Mouse (Mus musculus): ENCODE results near the gene Itgb5. TPM values are rescaled to one million over a fixed set of nuclear protein-coding genes. Genes with fewer than 3 reads are reported as not detected.
A peak's percentile ranks its signal among the peaks of the same experiment; 100 is the strongest.

The Itgb5 gene
- polyA plus RNA-seq, 1 experiment from 2014 or later: 21.7 TPM

DNA sequence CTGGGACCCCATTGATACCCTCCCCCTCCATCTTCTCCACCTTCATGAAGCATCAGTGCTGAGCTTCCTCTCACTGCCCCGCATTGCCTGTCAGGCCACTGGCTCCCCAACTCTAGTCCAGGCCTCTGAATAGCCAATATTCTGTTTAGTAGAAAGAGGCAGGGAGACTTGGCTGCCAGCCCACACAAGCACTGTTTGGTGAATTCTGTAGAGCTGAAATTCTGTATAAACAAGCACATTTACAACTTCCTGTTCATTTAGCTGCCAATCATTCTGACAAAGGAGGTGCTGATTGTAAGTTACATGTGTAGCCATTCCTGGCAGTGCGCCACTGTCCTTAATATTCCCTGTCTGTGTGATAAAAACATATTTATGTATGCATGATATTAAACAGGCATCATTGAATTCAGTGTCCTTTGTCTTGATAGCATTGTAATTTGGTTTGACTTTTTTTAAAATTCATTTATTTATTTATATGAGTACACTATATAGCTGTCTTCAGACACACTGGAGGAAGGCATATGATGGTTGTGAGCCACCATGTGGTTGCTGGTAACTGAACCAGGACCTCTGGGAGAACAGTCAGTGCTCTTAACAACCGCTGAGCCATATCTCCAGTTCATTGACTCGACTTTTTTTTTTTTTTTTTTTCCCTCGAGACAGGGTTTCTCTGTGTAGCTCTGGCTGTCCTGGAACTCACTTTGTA lies 105.4 kb downstream of the Itgb5 start:
- Histone ChIP-seq H3K27ac (ENCODE audit: low read depth, low read length) (no peak overlapping the region), H3K4me2 (replicated peaks; ENCODE audit: low read depth, low read length) (no peak overlapping the region), H3K36me3 (ENCODE audit: control insufficient read depth, insufficient read depth, low read length) (no peaks in the 10 kb centered on the region), H3K9ac (ENCODE audit: low read depth, low read length) (no peak overlapping the region), H3K4me1 (replicated peaks; ENCODE audit: control insufficient read depth, insufficient read depth, low read length) (no peaks in the 10 kb centered on the region), H3K9me3 (ENCODE audit: control insufficient read depth, low read length) (no peaks in the 10 kb centered on the region), H3K4me3 (ENCODE audit: low read depth, low read length) (no peak overlapping the region), H3K27me3 (ENCODE audit: control insufficient read depth, insufficient read depth, low read length) (no peaks in the 10 kb centered on the region)
- 77% methylated on average over 5 of the region's 5 CpGs for WGBS
- no peak for DNase-seq (ENCODE audit: low spot score)
- no peak for ATAC-seq (ENCODE audit: low FRiP score)

- no peaks in the 10 kb centered on the region for H3K36me3 ChIP-seq (ENCODE audit: control insufficient read depth, insufficient read depth, low read length)
- H3K4me1 ChIP-seq (replicated peaks; ENCODE audit: control insufficient read depth, insufficient read depth, low read length): no peaks in the 10 kb centered on the region
- no peak overlapping the region for H3K4me3 ChIP-seq (ENCODE audit: low read depth, low read length)
- H3K9ac ChIP-seq (ENCODE audit: low read depth, low read length): no peak overlapping the region
- 95% methylated on average over 6 of the region's 6 CpGs for WGBS
- no peaks in the 10 kb centered on the region for H3K27me3 ChIP-seq (ENCODE audit: control insufficient read depth, insufficient read depth, low read length)
- H3K27ac ChIP-seq (ENCODE audit: low read depth, low read length): no peak overlapping the region
- H3K9me3 ChIP-seq (ENCODE audit: control insufficient read depth, low read length): no peaks in the 10 kb centered on the region
- no peak for ATAC-seq (ENCODE audit: low FRiP score)
- H3K4me2 ChIP-seq (replicated peaks; ENCODE audit: low read depth, low read length): no peak overlapping the region
- DNase-seq (ENCODE audit: low spot score): no peak
Observed at GRCm38 (mm10) chr16:33935407-33935785, 105.9 kb downstream of the Itgb5 start.

DNA sequence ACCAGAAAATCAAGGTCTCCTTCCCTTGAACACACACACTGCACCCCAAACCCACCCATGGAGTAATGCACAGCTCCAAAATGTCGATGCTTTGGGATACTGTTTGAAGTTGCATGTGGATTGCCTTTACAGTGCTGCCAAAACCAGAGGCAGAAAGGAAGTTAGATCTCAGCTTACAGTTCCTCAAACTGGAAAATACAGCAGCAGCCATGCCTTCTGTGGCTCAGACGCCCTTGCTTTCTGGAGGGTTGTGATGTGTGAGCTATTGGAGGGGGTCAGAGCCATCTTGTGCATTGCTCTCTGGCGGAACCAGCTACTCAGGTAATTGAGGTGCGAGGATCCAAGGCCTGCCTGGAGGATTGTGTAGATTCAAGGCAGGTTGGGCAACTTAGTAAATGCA lies 107.4 kb downstream of the Itgb5 start:
- WGBS: 94% methylated on average over 4 of the region's 4 CpGs
- Histone ChIP-seq H3K27ac (ENCODE audit: low read depth, low read length) (no peak overlapping the region), H3K9me3 (ENCODE audit: control insufficient read depth, low read length) (no peaks in the 10 kb centered on the region), H3K4me1 (replicated peaks; ENCODE audit: control insufficient read depth, insufficient read depth, low read length) (no peaks in the 10 kb centered on the region), H3K4me2 (replicated peaks; ENCODE audit: low read depth, low read length) (no peak overlapping the region), H3K36me3 (ENCODE audit: control insufficient read depth, insufficient read depth, low read length) (no peaks in the 10 kb centered on the region), H3K4me3 (ENCODE audit: low read depth, low read length) (no peak overlapping the region), H3K9ac (ENCODE audit: low read depth, low read length) (no peak overlapping the region), H3K27me3 (ENCODE audit: control insufficient read depth, insufficient read depth, low read length) (no peaks in the 10 kb centered on the region)
- DNase-seq (ENCODE audit: low spot score): no peak
- ATAC-seq (ENCODE audit: low FRiP score): no peak

GRCm38 (mm10) chr16:33937567-33937966 lies 108.1 kb downstream of the Itgb5 start:
- H3K27me3 ChIP-seq (ENCODE audit: control insufficient read depth, insufficient read depth, low read length): no peaks in the 10 kb centered on the region
- ATAC-seq (ENCODE audit: low FRiP score) (no peak), DNase-seq (ENCODE audit: low spot score) (no peak)
- 87% methylated on average over 8 of the region's 8 CpGs for WGBS
- no peaks in the 10 kb centered on the region for H3K4me1 ChIP-seq (replicated peaks; ENCODE audit: control insufficient read depth, insufficient read depth, low read length)
- H3K4me3 ChIP-seq (ENCODE audit: low read depth, low read length): no peak overlapping the region
- H3K36me3 ChIP-seq (ENCODE audit: control insufficient read depth, insufficient read depth, low read length): no peaks in the 10 kb centered on the region
- H3K9ac ChIP-seq (ENCODE audit: low read depth, low read length): no peak overlapping the region
- no peak overlapping the region for H3K27ac ChIP-seq (ENCODE audit: low read depth, low read length)
- H3K4me2 ChIP-seq (replicated peaks; ENCODE audit: low read depth, low read length): no peak overlapping the region
- H3K9me3 ChIP-seq (ENCODE audit: control insufficient read depth, low read length): no peaks in the 10 kb centered on the region

DNA sequence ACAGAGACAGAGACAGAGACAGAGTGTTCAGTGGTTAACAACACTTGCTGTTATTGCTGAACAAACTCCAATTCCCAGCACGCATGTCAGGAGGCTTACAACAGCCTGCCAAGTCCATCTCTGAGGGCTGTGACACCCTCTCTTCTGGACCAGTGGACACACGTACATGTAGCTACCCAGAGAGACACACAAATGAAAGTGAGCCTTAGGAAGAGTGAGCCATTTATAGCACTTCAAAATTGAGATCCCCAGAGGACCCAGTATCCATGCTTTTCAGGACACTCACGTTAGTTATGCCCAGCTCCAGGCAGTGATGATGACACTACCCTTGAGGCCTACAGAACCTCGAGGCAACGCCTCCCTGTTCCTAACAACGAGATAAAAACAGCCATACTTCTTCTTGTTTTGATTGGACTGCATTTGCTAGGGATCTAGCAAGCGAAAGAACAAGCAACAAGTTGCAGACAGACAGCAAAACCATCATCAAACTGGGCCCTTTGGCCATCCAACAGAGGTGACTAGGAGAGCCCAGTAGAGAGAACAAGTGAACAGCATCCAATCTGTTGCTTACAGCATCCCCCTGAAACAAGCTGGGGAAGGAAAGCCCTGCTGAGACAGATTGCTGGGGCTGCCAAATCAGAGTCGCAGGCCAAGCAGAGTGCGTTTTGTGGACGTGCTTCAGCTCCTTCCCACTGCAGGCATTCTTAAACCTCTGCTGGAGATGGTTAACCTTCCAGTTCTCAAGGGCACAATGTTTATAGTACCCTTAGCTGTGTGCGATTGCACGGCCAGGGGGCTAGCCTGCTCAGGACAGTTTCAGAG lies 109.1 kb downstream of the Itgb5 start:
- WGBS: 76% methylated on average over 12 of the region's 12 CpGs
- Histone ChIP-seq H3K4me2 (replicated peaks; ENCODE audit: low read depth, low read length) (no peak overlapping the region), H3K9me3 (ENCODE audit: control insufficient read depth, low read length) (no peaks in the 10 kb centered on the region), H3K27me3 (ENCODE audit: control insufficient read depth, insufficient read depth, low read length) (no peaks in the 10 kb centered on the region), H3K4me3 (ENCODE audit: low read depth, low read length) (no peak overlapping the region), H3K27ac (ENCODE audit: low read depth, low read length) (no peak overlapping the region), H3K9ac (ENCODE audit: low read depth, low read length) (no peak overlapping the region), H3K4me1 (replicated peaks; ENCODE audit: control insufficient read depth, insufficient read depth, low read length) (no peaks in the 10 kb centered on the region), H3K36me3 (ENCODE audit: control insufficient read depth, insufficient read depth, low read length) (no peaks in the 10 kb centered on the region)
- no peak for DNase-seq (ENCODE audit: low spot score)
- no peak for ATAC-seq (ENCODE audit: low FRiP score)

DNA sequence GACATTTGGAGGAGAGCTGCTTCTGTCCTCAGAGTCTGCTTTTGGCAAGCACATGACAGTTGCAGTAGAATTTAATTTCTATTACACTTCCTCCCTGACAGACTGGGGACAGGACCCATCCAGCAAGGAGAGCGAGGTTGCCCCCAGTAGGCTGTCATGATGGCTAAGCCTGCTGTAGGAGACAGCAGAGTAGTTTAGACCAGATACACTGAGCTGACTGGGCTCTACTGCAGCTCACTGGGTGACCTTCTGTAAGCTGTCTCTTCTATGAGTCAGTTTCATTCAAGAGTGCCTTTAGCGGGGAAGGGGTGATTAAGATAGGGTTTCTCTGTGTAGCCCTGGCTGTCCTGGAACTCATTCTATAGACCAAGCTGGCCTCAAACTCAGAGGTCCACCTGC lies 109.7 kb downstream of the Itgb5 start:
- Histone ChIP-seq H3K9me3 (ENCODE audit: control insufficient read depth, low read length) (no peaks in the 10 kb centered on the region), H3K36me3 (ENCODE audit: control insufficient read depth, insufficient read depth, low read length) (no peaks in the 10 kb centered on the region), H3K4me2 (replicated peaks; ENCODE audit: low read depth, low read length) (no peak overlapping the region), H3K4me3 (ENCODE audit: low read depth, low read length) (no peak overlapping the region), H3K4me1 (replicated peaks; ENCODE audit: control insufficient read depth, insufficient read depth, low read length) (no peaks in the 10 kb centered on the region), H3K9ac (ENCODE audit: low read depth, low read length) (no peak overlapping the region), H3K27me3 (ENCODE audit: control insufficient read depth, insufficient read depth, low read length) (no peaks in the 10 kb centered on the region), H3K27ac (ENCODE audit: low read depth, low read length) (no peak overlapping the region)
- 86% methylated on average over 2 of the region's 2 CpGs for WGBS
- no peak for DNase-seq (ENCODE audit: low spot score)
- no peak for ATAC-seq (ENCODE audit: low FRiP score)

- WGBS: 55% methylated on average over 9 of the region's 9 CpGs
Observed at GRCm38 (mm10) chr16:33939636-33940035, 110.2 kb downstream of the Itgb5 start.

DNA sequence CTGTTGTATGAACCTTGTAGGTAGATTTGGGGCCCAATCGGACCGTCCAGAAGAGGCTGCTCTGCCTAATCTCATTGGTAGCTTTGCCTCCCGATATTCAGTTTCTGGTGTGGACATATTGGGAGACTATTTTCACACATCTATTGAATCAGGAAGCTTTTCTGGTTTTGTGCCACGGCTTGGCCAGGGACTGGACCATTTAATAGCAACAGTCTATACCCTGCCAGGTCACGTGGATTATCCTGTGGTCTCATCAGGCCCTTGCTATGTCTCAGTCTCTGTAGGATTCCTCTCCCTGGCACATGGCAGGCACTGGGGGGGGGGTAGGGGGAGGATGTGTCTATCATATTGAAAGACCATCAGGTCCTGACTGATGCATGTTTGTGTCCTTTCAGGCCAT lies 110.6 kb downstream of the Itgb5 start:
- Histone ChIP-seq H3K4me1 (replicated peaks; ENCODE audit: control insufficient read depth, insufficient read depth, low read length) (no peaks in the 10 kb centered on the region), H3K4me2 (replicated peaks; ENCODE audit: low read depth, low read length) (no peak overlapping the region), H3K36me3 (ENCODE audit: control insufficient read depth, insufficient read depth, low read length) (no peaks in the 10 kb centered on the region), H3K9ac (ENCODE audit: low read depth, low read length) (no peak overlapping the region), H3K27me3 (ENCODE audit: control insufficient read depth, insufficient read depth, low read length) (no peaks in the 10 kb centered on the region), H3K4me3 (ENCODE audit: low read depth, low read length) (no peak overlapping the region), H3K27ac (ENCODE audit: low read depth, low read length) (no peak overlapping the region), H3K9me3 (ENCODE audit: control insufficient read depth, low read length) (no peaks in the 10 kb centered on the region)
- WGBS: 82% methylated on average over 5 of the region's 5 CpGs
- ATAC-seq (ENCODE audit: low FRiP score) (no peak), DNase-seq (ENCODE audit: low spot score) (no peak)

More at GRCm38 (mm10) chr16:33939636-33940035, 110.2 kb downstream of the Itgb5 start:
- ATAC-seq (ENCODE audit: low FRiP score): no peak
- H3K4me1 ChIP-seq (replicated peaks; ENCODE audit: control insufficient read depth, insufficient read depth, low read length): no peaks in the 10 kb centered on the region
- H3K27ac ChIP-seq (ENCODE audit: low read depth, low read length): no peak overlapping the region
- no peak overlapping the region for H3K4me3 ChIP-seq (ENCODE audit: low read depth, low read length)
- no peak overlapping the region for H3K9ac ChIP-seq (ENCODE audit: low read depth, low read length)
- H3K4me2 ChIP-seq (replicated peaks; ENCODE audit: low read depth, low read length): no peak overlapping the region
- H3K36me3 ChIP-seq (ENCODE audit: control insufficient read depth, insufficient read depth, low read length): no peaks in the 10 kb centered on the region
- no peaks in the 10 kb centered on the region for H3K27me3 ChIP-seq (ENCODE audit: control insufficient read depth, insufficient read depth, low read length)
- DNase-seq (ENCODE audit: low spot score): no peak
- H3K9me3 ChIP-seq (ENCODE audit: control insufficient read depth, low read length): no peaks in the 10 kb centered on the region

DNA sequence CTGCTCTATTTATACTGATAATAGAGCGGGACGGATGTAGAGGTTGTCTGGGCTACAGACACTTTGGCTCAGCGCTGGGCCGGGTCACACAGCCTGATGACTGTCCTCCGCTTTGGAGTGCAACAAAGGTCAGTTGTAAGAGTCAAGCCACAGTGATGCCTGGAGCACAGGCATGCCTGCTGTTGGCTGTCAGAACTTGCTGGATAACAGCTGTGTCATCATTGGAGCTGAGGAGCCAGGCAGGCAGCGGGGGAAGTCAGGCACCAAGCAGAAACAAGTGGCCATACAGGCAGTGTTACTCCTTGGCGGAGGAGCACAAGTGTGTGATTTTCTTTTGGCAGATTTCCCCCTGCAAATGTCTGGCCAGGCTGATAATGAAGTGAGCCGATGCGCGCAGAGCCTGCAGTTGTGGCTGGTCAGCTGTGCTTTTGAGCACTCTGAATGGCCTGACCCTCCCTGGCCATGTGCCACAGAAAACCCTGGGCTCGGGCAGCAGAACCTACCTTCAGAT lies 111.9 kb downstream of the Itgb5 start:
- ATAC-seq (ENCODE audit: low FRiP score) (no peak), DNase-seq (ENCODE audit: low spot score) (peak; percentile 26)
- Histone ChIP-seq H3K27me3 (ENCODE audit: control insufficient read depth, insufficient read depth, low read length) (no peaks in the 10 kb centered on the region), H3K4me3 (ENCODE audit: low read depth, low read length) (no peak overlapping the region), H3K4me1 (replicated peaks; ENCODE audit: control insufficient read depth, insufficient read depth, low read length) (no peaks in the 10 kb centered on the region), H3K9ac (ENCODE audit: low read depth, low read length) (no peak overlapping the region), H3K9me3 (ENCODE audit: control insufficient read depth, low read length) (no peaks in the 10 kb centered on the region), H3K4me2 (replicated peaks; ENCODE audit: low read depth, low read length) (no peak overlapping the region), H3K36me3 (ENCODE audit: control insufficient read depth, insufficient read depth, low read length) (no peaks in the 10 kb centered on the region), H3K27ac (ENCODE audit: low read depth, low read length) (no peak overlapping the region)
- 56% methylated on average over 11 of the region's 11 CpGs for WGBS

Measured in hindbrain, embryonic 11.5 days (tissue).